Mouse (Mus musculus): ENCODE results near the gene Spa17.

GRCm38 (mm10) chr9:37592633-37593032 lies 20.9 kb downstream of the Spa17 start:
- TF ChIP-seq POLR2A (IDR thresholded peaks at IDR 0.05; ENCODE audit: control insufficient read depth, extremely low read depth, insufficient read depth, low read length, poor library complexity) (no peak), CTCF (IDR thresholded peaks at IDR 0.05; ENCODE audit: borderline replicate concordance, control insufficient read depth, extremely low read depth, insufficient read depth, low read length, poor library complexity) (no peak)
